Mouse (Mus musculus): ENCODE measurements at regions not wholly inside any gene's neighbourhood (a gene's known extent, or its start where the extent isn't known, plus 50 kb on each side); places are given as distances from the start of the nearest gene placed in this dataset.

GRCm38 (mm10) chr5:113436987-113437386 lies 53.1 kb upstream of the Wscd2 start:
- WGBS, result 46% methylated on average over 3 of the region's 3 CpGs
- no peak overlapping the region for H3K4me2 ChIP-seq (ENCODE audit: low read depth, low read length)
- no peaks in the 10 kb centered on the region for H3K9me3 ChIP-seq (ENCODE audit: control insufficient read depth, low read length)
- no peak overlapping the region for H3K27ac ChIP-seq (ENCODE audit: low read length)
- H3K4me3 ChIP-seq (ENCODE audit: low read length), result no peak overlapping the region
- H3K9ac ChIP-seq (ENCODE audit: low read length), result no peak overlapping the region
- no peaks in the 10 kb centered on the region for H3K36me3 ChIP-seq (ENCODE audit: control insufficient read depth, insufficient read depth, low read length)
- no peaks in the 10 kb centered on the region for H3K27me3 ChIP-seq (ENCODE audit: control insufficient read depth, insufficient read depth, low read depth, low read length)
- H3K4me1 ChIP-seq (replicated peaks; ENCODE audit: control insufficient read depth, insufficient read depth, low read length), result no peaks in the 10 kb centered on the region
- no peak for ATAC-seq (ENCODE audit: low read depth)

Measured in lung, embryonic 16.5 days (tissue).